Mouse (Mus musculus): ENCODE measurements around the gene Tor1aip2. TPM values are rescaled to one million over a fixed set of nuclear protein-coding genes. Genes with fewer than 3 reads are reported as not detected.
A peak's percentile ranks its signal among the peaks of the same experiment; 100 is the strongest.

The Tor1aip2 gene
- polyA plus RNA-seq, 2 experiments, result 94.4 to 121 TPM

DNA sequence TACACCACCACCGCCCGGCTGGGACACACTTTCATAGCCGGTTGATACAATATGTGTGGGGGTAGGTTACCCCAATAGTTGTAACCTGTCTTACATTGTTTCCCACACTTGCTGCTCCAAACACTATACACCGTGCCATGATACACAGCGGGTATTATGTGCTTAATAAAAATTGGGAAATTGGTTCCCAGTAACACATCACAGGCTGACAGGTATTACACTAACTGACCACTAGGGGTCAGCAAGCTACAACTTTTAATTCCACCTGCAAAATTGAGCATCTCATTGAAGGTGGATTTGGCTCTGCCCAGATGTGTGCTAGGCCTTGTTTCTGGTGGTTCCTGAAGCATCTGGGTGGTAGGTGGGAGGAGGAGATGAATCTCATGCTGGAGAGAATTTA lies 50.6 kb downstream of the Tor1aip2 start:
- H3K4me1 ChIP-seq (ENCODE audit: control insufficient read depth, insufficient read depth, low read length), result no peaks in the 10 kb centered on the region
- no peak overlapping the region for H3K27ac ChIP-seq (replicated peaks; ENCODE audit: low read depth, low read length)
- peak; percentile 85 for DNase-seq (ENCODE audit: low spot score)
- ATAC-seq (ENCODE audit: low FRiP score, low read depth), result peak; percentile 41; the same call in 1 of the 2 replicates
- TF ChIP-seq POLR2A (IDR thresholded peaks at IDR 0.05; ENCODE audit: borderline replicate concordance, extremely low read depth, insufficient read depth, insufficient read length), result no peak
- H3K4me2 ChIP-seq (replicated peaks; ENCODE audit: low read depth, low read length, severe bottlenecking), result no peak overlapping the region
- no peak overlapping the region for H3K4me3 ChIP-seq (replicated peaks; ENCODE audit: low read length)
- H3K27me3 ChIP-seq (ENCODE audit: control insufficient read depth, insufficient read depth, low read length), result no peaks in the 10 kb centered on the region
- no peaks in the 10 kb centered on the region for H3K9me3 ChIP-seq (ENCODE audit: control insufficient read depth, low read length)
- WGBS, result 60% methylated on average over 5 of the region's 5 CpGs
- H3K9ac ChIP-seq (ENCODE audit: low read depth, low read length, severe bottlenecking), result no peak overlapping the region
- no peaks in the 10 kb centered on the region for H3K36me3 ChIP-seq (ENCODE audit: control insufficient read depth, insufficient read depth, low read length)

DNA sequence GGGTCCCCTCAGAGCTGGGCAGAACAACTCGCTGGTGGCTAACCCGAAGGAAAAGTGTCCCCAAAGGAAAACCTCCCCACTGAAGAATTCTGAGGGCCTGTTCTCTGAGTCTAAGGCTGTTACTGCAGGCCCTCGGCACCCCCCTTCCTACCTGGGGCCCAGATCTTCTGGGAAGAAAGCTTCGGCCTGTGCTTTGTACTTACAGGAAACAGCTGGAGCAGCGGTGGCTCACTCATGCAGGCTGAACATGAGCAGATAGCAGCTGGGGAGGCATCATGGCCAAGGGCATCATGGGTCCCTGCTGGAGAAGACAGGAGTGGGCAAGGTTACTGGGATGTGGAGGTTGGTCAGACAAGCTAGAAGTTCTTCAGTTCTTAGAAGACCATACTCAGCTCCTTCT lies 52.4 kb downstream of the Tor1aip2 start:
- DNase-seq (ENCODE audit: low spot score) (no peak), ATAC-seq (ENCODE audit: low FRiP score, low read depth) (no peak)
- TF ChIP-seq POLR2A (IDR thresholded peaks at IDR 0.05; ENCODE audit: borderline replicate concordance, extremely low read depth, insufficient read depth, insufficient read length), result no peak
- Histone ChIP-seq H3K4me3 (replicated peaks; ENCODE audit: low read length) (no peak overlapping the region), H3K4me1 (ENCODE audit: control insufficient read depth, insufficient read depth, low read length) (no peaks in the 10 kb centered on the region), H3K27ac (replicated peaks; ENCODE audit: low read depth, low read length) (no peak overlapping the region), H3K9ac (ENCODE audit: low read depth, low read length, severe bottlenecking) (no peak overlapping the region), H3K36me3 (ENCODE audit: control insufficient read depth, insufficient read depth, low read length) (no peaks in the 10 kb centered on the region), H3K9me3 (ENCODE audit: control insufficient read depth, low read length) (no peaks in the 10 kb centered on the region), H3K27me3 (ENCODE audit: control insufficient read depth, insufficient read depth, low read length) (no peaks in the 10 kb centered on the region), H3K4me2 (replicated peaks; ENCODE audit: low read depth, low read length, severe bottlenecking) (no peak overlapping the region)
- WGBS, result 45% methylated on average over 5 of the region's 5 CpGs

DNA sequence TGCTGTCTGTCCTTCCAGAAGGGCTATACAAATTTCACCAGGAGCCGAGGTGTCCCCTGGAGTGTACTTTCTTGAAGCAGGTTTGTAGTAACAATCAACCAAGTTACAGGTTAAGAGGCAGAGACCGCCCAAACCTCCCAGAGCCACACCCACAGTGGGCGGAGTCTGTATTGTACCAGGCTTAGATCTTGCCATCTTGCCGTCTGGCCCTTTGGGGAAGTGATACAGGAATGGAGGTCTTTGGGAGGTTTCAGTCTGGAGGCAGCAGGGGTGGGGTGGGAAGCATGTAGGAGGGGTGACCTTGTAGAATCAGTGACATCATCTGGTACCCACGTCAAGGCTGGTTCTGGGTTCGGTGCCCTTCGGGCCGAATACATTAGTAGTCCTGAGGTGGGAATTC lies 54.4 kb downstream of the Tor1aip2 start:
- 66% methylated on average over 8 of the region's 8 CpGs for WGBS
- DNase-seq (ENCODE audit: low spot score) (no peak), ATAC-seq (ENCODE audit: low FRiP score, low read depth) (no peak)
- H3K4me3 ChIP-seq (replicated peaks; ENCODE audit: low read length), result no peak overlapping the region
- no peak overlapping the region for H3K27ac ChIP-seq (replicated peaks; ENCODE audit: low read depth, low read length)
- H3K9ac ChIP-seq (ENCODE audit: low read depth, low read length, severe bottlenecking), result no peak overlapping the region
- H3K27me3 ChIP-seq (ENCODE audit: control insufficient read depth, insufficient read depth, low read length), result no peaks in the 10 kb centered on the region
- H3K9me3 ChIP-seq (ENCODE audit: control insufficient read depth, low read length), result no peaks in the 10 kb centered on the region
- H3K4me2 ChIP-seq (replicated peaks; ENCODE audit: low read depth, low read length, severe bottlenecking), result no peak overlapping the region
- no peaks in the 10 kb centered on the region for H3K36me3 ChIP-seq (ENCODE audit: control insufficient read depth, insufficient read depth, low read length)
- H3K4me1 ChIP-seq (ENCODE audit: control insufficient read depth, insufficient read depth, low read length), result no peaks in the 10 kb centered on the region
- no peak for TF ChIP-seq POLR2A (IDR thresholded peaks at IDR 0.05; ENCODE audit: borderline replicate concordance, extremely low read depth, insufficient read depth, insufficient read length)

DNA sequence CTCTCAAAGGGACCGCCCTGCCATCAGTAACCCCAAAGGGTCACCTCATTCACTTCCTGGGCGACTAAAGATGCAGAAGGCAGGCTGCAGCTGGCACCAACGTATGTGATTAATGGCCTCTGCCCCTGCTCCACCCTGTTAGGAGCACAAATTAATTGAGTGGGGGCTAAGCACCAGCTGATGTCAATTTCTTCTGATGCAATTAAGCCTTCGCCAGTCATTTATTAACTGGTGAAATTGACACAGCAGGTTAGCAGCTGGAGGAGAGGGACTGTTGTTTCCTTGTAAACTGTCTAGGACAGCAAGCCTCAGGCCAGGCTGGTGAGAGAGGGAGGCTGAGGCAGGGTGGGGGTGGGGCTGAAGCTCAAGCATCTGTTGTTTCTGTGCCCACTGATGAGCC lies 54.8 kb downstream of the Tor1aip2 start:
- Histone ChIP-seq H3K4me1 (ENCODE audit: control insufficient read depth, insufficient read depth, low read length) (no peaks in the 10 kb centered on the region), H3K27ac (replicated peaks; ENCODE audit: low read depth, low read length) (no peak overlapping the region), H3K4me3 (replicated peaks; ENCODE audit: low read length) (no peak overlapping the region), H3K4me2 (replicated peaks; ENCODE audit: low read depth, low read length, severe bottlenecking) (no peak overlapping the region), H3K9me3 (ENCODE audit: control insufficient read depth, low read length) (no peaks in the 10 kb centered on the region), H3K36me3 (ENCODE audit: control insufficient read depth, insufficient read depth, low read length) (no peaks in the 10 kb centered on the region), H3K27me3 (ENCODE audit: control insufficient read depth, insufficient read depth, low read length) (no peaks in the 10 kb centered on the region), H3K9ac (ENCODE audit: low read depth, low read length, severe bottlenecking) (no peak overlapping the region)
- DNase-seq (ENCODE audit: low spot score), result no peak
- no peak for ATAC-seq (ENCODE audit: low FRiP score, low read depth)
- 33% methylated on average over 4 of the region's 4 CpGs for WGBS
- TF ChIP-seq POLR2A (IDR thresholded peaks at IDR 0.05; ENCODE audit: borderline replicate concordance, extremely low read depth, insufficient read depth, insufficient read length), result no peak

DNA sequence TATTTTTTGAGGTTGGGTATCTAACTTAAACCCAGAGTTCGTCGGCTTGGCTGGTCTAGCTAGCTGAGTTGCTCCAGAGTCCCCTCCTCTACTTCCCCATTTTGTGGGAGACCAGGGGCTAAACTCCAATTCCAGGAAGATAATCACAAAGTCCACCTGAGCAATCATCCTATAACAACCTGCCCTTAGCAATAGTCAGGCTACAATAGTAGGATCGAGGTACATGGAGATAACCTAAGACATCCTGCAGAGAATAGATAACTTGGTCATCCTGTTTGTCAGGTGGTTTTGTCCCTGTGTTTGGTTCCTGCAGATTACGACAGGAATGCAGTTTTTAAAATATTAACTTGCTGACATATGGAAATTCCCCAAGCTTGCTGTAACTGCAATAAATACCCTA lies 56.6 kb downstream of the Tor1aip2 start:
- H3K4me3 ChIP-seq (replicated peaks; ENCODE audit: low read length), result no peak overlapping the region
- 79% methylated on average over 4 of the region's 4 CpGs for WGBS
- H3K36me3 ChIP-seq (ENCODE audit: control insufficient read depth, insufficient read depth, low read length), result no peaks in the 10 kb centered on the region
- no peak overlapping the region for H3K4me2 ChIP-seq (replicated peaks; ENCODE audit: low read depth, low read length, severe bottlenecking)
- TF ChIP-seq POLR2A (IDR thresholded peaks at IDR 0.05; ENCODE audit: borderline replicate concordance, extremely low read depth, insufficient read depth, insufficient read length), result no peak
- DNase-seq (ENCODE audit: low spot score) (no peak), ATAC-seq (ENCODE audit: low FRiP score, low read depth) (no peak)
- no peak overlapping the region for H3K9ac ChIP-seq (ENCODE audit: low read depth, low read length, severe bottlenecking)
- no peak overlapping the region for H3K27ac ChIP-seq (replicated peaks; ENCODE audit: low read depth, low read length)
- no peaks in the 10 kb centered on the region for H3K27me3 ChIP-seq (ENCODE audit: control insufficient read depth, insufficient read depth, low read length)
- H3K9me3 ChIP-seq (ENCODE audit: control insufficient read depth, low read length), result no peaks in the 10 kb centered on the region
- no peaks in the 10 kb centered on the region for H3K4me1 ChIP-seq (ENCODE audit: control insufficient read depth, insufficient read depth, low read length)

DNA sequence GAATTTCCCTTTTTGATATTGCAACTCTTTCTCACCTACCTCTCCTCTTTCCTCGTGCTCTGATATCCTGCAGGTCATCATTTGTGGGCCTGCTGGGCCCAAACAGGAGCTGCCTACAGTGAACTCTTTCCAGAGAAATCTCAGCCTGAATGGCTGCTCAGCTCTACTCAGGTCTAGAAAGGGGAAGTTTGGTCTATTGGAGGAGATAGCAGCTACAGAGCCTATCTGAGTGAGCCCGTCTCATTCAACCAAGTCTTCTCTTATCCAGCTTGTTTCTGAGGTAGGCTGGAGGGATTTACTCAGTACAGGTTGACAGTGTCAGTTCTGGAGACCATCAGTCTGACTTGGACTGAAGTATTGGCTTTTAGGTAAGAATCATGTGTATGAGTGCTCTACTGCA lies 68.6 kb downstream of the Tor1aip2 start:
- no peak for TF ChIP-seq POLR2A (IDR thresholded peaks at IDR 0.05; ENCODE audit: borderline replicate concordance, extremely low read depth, insufficient read depth, insufficient read length)
- DNase-seq (ENCODE audit: low spot score), result no peak
- 94% methylated on average over 2 of the region's 2 CpGs for WGBS
- Histone ChIP-seq H3K4me2 (replicated peaks; ENCODE audit: low read depth, low read length, severe bottlenecking) (no peak overlapping the region), H3K4me1 (ENCODE audit: control insufficient read depth, insufficient read depth, low read length) (0 out of 2 replicates have a peak, but pooled peaks cover 1% of the 10 kb centered on the region), H3K27me3 (ENCODE audit: control insufficient read depth, insufficient read depth, low read length) (no peaks in the 10 kb centered on the region), H3K9ac (ENCODE audit: low read depth, low read length, severe bottlenecking) (no peak overlapping the region), H3K27ac (replicated peaks; ENCODE audit: low read depth, low read length) (no peak overlapping the region), H3K36me3 (ENCODE audit: control insufficient read depth, insufficient read depth, low read length) (no peaks in the 10 kb centered on the region), H3K9me3 (ENCODE audit: control insufficient read depth, low read length) (no peaks in the 10 kb centered on the region), H3K4me3 (replicated peaks; ENCODE audit: low read length) (no peak overlapping the region)
- ATAC-seq (ENCODE audit: low FRiP score, low read depth), result no peak

All from limb, embryonic 14.5 days (tissue).